Mouse (Mus musculus) gastrocnemius, adult 8-10 months (tissue): ENCODE results near the gene Tgtp2. TPM values are rescaled to one million over a fixed set of nuclear protein-coding genes. Genes with fewer than 3 reads are reported as not detected.

Experiments
- total RNA-seq, 4 experiments: library from RNA; stranded (reverse); gene quantifications; 2 replicates each; pipeline ENCODE4 v1.2.4; 2022

The Tgtp2 gene
- total RNA-seq, 4 experiments from 2014 or later = 0.29 to 0.53 (median 0.43) TPM; not detected in 1

Other genes with a start within 250 kb of the Tgtp2 start
- 10 to 100 TPM; 13.7 to 25.0 (median 20.8) TPM for gene Trim41, start 246.9 kb downstream of the Tgtp2 start, total RNA-seq
- gene Trim7, start 238.1 kb downstream of the Tgtp2 start, total RNA-seq = 10 to 100 TPM; 25.5 to 30.8 (median 29.7) TPM
- 1 to 10 TPM; 1.4 to 3.1 (median 1.8) TPM for gene Gm12184, start 237.6 kb downstream of the Tgtp2 start, total RNA-seq
- gene Irgm1, start 192.5 kb downstream of the Tgtp2 start, total RNA-seq = 10 to 100 TPM; 12.0 to 13.7 (median 12.9) TPM
- under 1 TPM in 3 of 4 experiments, not detected in 1; 0.13 to 0.21 (median 0.17) TPM for gene Gm5431, start 162.0 kb downstream of the Tgtp2 start, total RNA-seq
- gene Psme2b, start 118.0 kb downstream of the Tgtp2 start, total RNA-seq = 1 to 10 TPM in 2 of 4 experiments, under 1 TPM in 1, not detected in 1; 0.48 to 1.1 (median 1.1) TPM
- gene Olfr56, start 85.3 kb downstream of the Tgtp2 start, total RNA-seq = not detected
- gene 9930111J21Rik1, start 84.8 kb downstream of the Tgtp2 start, total RNA-seq = under 1 TPM; 0.49 to 0.94 (median 0.67) TPM
- under 1 TPM; 0.15 to 0.51 (median 0.20) TPM for gene Gm12185, start 72.0 kb downstream of the Tgtp2 start, total RNA-seq
- gene Tgtp1, start 70.0 kb downstream of the Tgtp2 start, total RNA-seq = 1 to 10 TPM in 1 of 4 experiments, under 1 TPM in 3; 0.68 to 1.2 (median 0.76) TPM
- gene 9930111J21Rik2, start 13.0 kb downstream of the Tgtp2 start, total RNA-seq = 1 to 10 TPM in 2 of 4 experiments, under 1 TPM in 2; 0.70 to 1.2 (median 1.0) TPM
- gene Ifi47, start 12.4 kb upstream of the Tgtp2 start, total RNA-seq = 1 to 10 TPM in 2 of 4 experiments, under 1 TPM in 2; 0.58 to 1.1 (median 0.89) TPM
- gene Olfr1396, start 50.7 kb upstream of the Tgtp2 start, total RNA-seq = not detected
- not detected for gene Olfr1395, start 78.1 kb upstream of the Tgtp2 start, total RNA-seq
- not detected for gene Olfr1394, start 90.2 kb upstream of the Tgtp2 start, total RNA-seq
- gene Btnl9, start 123.0 kb upstream of the Tgtp2 start, total RNA-seq = 1 to 10 TPM in 3 of 4 experiments, under 1 TPM in 1; 0.96 to 2.6 (median 2.0) TPM
- 10 to 100 TPM; 24.4 to 29.9 (median 26.0) TPM for gene Zfp62, start 139.1 kb upstream of the Tgtp2 start, total RNA-seq
- gene Mgat1, start 180.0 kb upstream of the Tgtp2 start, total RNA-seq = 10 to 100 TPM; 39.4 to 56.8 (median 48.4) TPM
- gene Olfr1393, start 214.1 kb upstream of the Tgtp2 start, total RNA-seq = not detected
- not detected for gene Olfr1392, start 221.1 kb upstream of the Tgtp2 start, total RNA-seq
- gene Olfr10, start 240.5 kb upstream of the Tgtp2 start, total RNA-seq = not detected